ENCODE assay signal across 10 mouse cellular contexts in the genomic region with DNA sequence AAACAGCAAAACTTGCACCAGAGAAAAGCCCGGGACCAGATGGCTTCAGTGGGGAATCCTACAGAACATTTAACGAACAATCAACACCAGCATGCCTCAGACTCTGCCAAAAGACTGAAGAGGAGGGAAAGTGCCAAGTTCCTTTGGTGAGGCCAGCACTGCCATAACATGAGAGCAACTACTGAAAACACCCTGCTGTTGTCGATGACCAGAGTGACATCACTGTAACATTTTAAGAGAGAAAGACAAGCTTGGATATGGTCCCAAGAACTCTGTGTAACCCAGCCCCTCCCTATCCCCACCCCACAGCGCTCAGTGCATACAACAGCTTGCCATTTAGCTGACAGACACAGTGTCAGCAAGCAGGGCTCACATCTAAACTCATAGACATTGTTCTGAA. TPM values are rescaled to one million over a fixed set of nuclear protein-coding genes. Genes with fewer than 3 reads are reported as not detected.
DNase-seq lines count a peak whose midpoint lies in the region; ATAC-seq lines count a peak whose summit lies in the region.
"Had no signal": no experiment of that assay in that cellular context is flagged by ENCODE, and none has a peak within 500 bp of the region (broad histone marks: within the 10 kb centered on the region; RNA-seq: fewer than 3 reads in every experiment).

No protein-coding gene starts in this region.

- no peaks in the 10 kb centered on the region for H3K27me3 ChIP-seq in forebrain, embryonic 13.5 days
- no peaks in the 10 kb centered on the region for H3K27me3 ChIP-seq in forebrain, embryonic 10.5 days (ENCODE audit: poor library complexity, severe bottlenecking)
- H3K27me3 ChIP-seq: megakaryocyte, embryonic 14.5 days; stomach, embryonic 15.5 days had no signal

- no peak overlapping the region for H3K27ac ChIP-seq in forebrain, embryonic 13.5 days
- H3K27ac ChIP-seq in forebrain, embryonic 10.5 days = no peak overlapping the region
- H3K27ac ChIP-seq: stomach, embryonic 15.5 days had no signal

- no peaks in the 10 kb centered on the region for H3K9me3 ChIP-seq in forebrain, embryonic 13.5 days (replicated peaks)
- no peaks in the 10 kb centered on the region for H3K9me3 ChIP-seq in forebrain, embryonic 10.5 days
- H3K9me3 ChIP-seq: megakaryocyte, embryonic 14.5 days; stomach, embryonic 15.5 days had no signal

- H3K4me2 ChIP-seq in forebrain, embryonic 13.5 days = no peak overlapping the region
- H3K4me2 ChIP-seq: stomach, embryonic 15.5 days had no signal

- no peak overlapping the region for H3K9ac ChIP-seq in forebrain, embryonic 13.5 days
- H3K9ac ChIP-seq: stomach, embryonic 15.5 days had no signal

- peak; percentile 84 for ATAC-seq in forebrain, embryonic 13.5 days

- H3K36me3 ChIP-seq in forebrain, embryonic 13.5 days (ENCODE audit: poor library complexity, severe bottlenecking) = peaks cover 78% of the 10 kb centered on the region
- peaks cover 89% of the 10 kb centered on the region for H3K36me3 ChIP-seq in forebrain, embryonic 10.5 days (replicated peaks)

- intact Hi-C loops in left cerebral cortex, postnatal 4 days (cut with DNase I) = no loop called here

- no peaks in the 10 kb centered on the region for H3K4me1 ChIP-seq in forebrain, embryonic 13.5 days
- no peaks in the 10 kb centered on the region for H3K4me1 ChIP-seq in forebrain, embryonic 10.5 days
- H3K4me1 ChIP-seq: stomach, embryonic 15.5 days had no signal

- H3K4me3 ChIP-seq in forebrain, embryonic 13.5 days = no peak overlapping the region
- H3K4me3 ChIP-seq in forebrain, embryonic 10.5 days = no peak overlapping the region
- H3K4me3 ChIP-seq: megakaryocyte, embryonic 14.5 days; stomach, embryonic 15.5 days had no signal

- no peak for DNase-seq in forebrain, embryonic 10.5 days (ENCODE audit: extremely low spot score, low spot score)
- DNase-seq in left cerebral cortex, postnatal 4 days = peak; percentile 28
- no peak for DNase-seq in left cerebral cortex, adult 11 months (ENCODE audit: low spot score)
- peak; percentile 60 to 71 for DNase-seq in cerebellum, postnatal 25 days
- peak; percentile 37 to 40 for DNase-seq in layer of hippocampus, postnatal 25 days (ENCODE audit: extremely low spot score in 1 of 2, low spot score in 1 of 2)
- DNase-seq in testis, postnatal 10 days (ENCODE audit: low spot score) = no peak
- no peak for DNase-seq in embryo, embryonic 10 days (ENCODE audit: low spot score)

- 78% methylated on average over 4 of the region's 4 CpGs for WGBS in forebrain, embryonic 13.5 days
- WGBS in forebrain, embryonic 10.5 days = 90% methylated on average over 4 of the region's 4 CpGs

RNA-seq across cellular contexts. Expression of gene Fbh1, which starts 11.7 kb away (rescaled TPM):
- 111 and 120 TPM in 2 replicates for polyA plus RNA-seq in forebrain, embryonic 13.5 days (2015; fragmentation: Nextera tagmentation; extraction: Ambion mirVana)
- 104 TPM in 2 replicates for polyA plus RNA-seq in forebrain, embryonic 10.5 days (2016; fragmentation: Nextera tagmentation; extraction: Ambion mirVana)
- total RNA-seq in left cerebral cortex, postnatal 4 days (2021) = 10 to 100 TPM; 78.1 to 82.0 TPM
- total RNA-seq in layer of hippocampus, postnatal 25 days (2021) = 10 to 100 TPM; 79.7 to 81.8 TPM

RNA-seq across cellular contexts. Expression of gene Ankrd16, which starts 12.0 kb away (rescaled TPM):
- 44.8 and 51.8 TPM in 2 replicates for polyA plus RNA-seq in forebrain, embryonic 13.5 days (2015; fragmentation: Nextera tagmentation; extraction: Ambion mirVana)
- polyA plus RNA-seq in forebrain, embryonic 10.5 days (2016; fragmentation: Nextera tagmentation; extraction: Ambion mirVana) = 46.4 and 53.9 TPM in 2 replicates
- 10 to 100 TPM; 75.8 to 76.1 TPM for total RNA-seq in left cerebral cortex, postnatal 4 days (2021)
- total RNA-seq in layer of hippocampus, postnatal 25 days (2021) = 10 to 100 TPM; 42.1 to 58.4 TPM

Comparison
In these comparisons a context has a peak if more than half of its experiments do, and no peak if none do; other contexts are left out.
1. DNase-seq: peak in left cerebral cortex, postnatal 4 days (single experiment), cerebellum, postnatal 25 days (2 of 2) and layer of hippocampus, postnatal 25 days (2 of 2); none in forebrain, embryonic 10.5 days (single experiment), left cerebral cortex, adult 11 months (single experiment), testis, postnatal 10 days (single experiment) and embryo, embryonic 10 days (single experiment).